Mouse (Mus musculus): ENCODE measurements around the gene Slc17a9.

- TF ChIP-seq GATA1 (IDR thresholded peaks at IDR 0.05; ENCODE audit: low read length) (no peak), TAL1 (IDR thresholded peaks at IDR 0.05; ENCODE audit: low read length) (no peak)
Observed at GRCm38 (mm10) chr2:180709023-180709922, 15.8 kb upstream of the Slc17a9 start.
